ENCODE assay signal across 15 mouse cellular contexts in genomic region chr7:65141907-65142698, GRCm38 (mm10). TPM values are rescaled to one million over a fixed set of nuclear protein-coding genes. Genes with fewer than 3 reads are reported as not detected.
A peak's percentile ranks its signal among the peaks of the same experiment; 100 is the strongest.
DNase-seq lines count a peak whose midpoint lies in the region; ATAC-seq and TF ChIP-seq lines count a peak whose summit lies in the region.
"Had no signal": no experiment of that assay in that cellular context is flagged by ENCODE, and none has a peak within 500 bp of the region (broad histone marks: within the 10 kb centered on the region; RNA-seq: fewer than 3 reads in every experiment).

No protein-coding gene starts in this region.

- no peak overlapping the region for H3K4me3 ChIP-seq in hindbrain, embryonic 15.5 days
- no peak overlapping the region for H3K4me3 ChIP-seq in hindbrain, embryonic 11.5 days (ENCODE audit: low read depth, low read length)
- H3K4me3 ChIP-seq in midbrain, postnatal 0 days (ENCODE audit: low read depth, low read length) = no peak overlapping the region
- H3K4me3 ChIP-seq in midbrain, embryonic 13.5 days (replicated peaks) = no peak overlapping the region
- H3K4me3 ChIP-seq in neural tube, embryonic 15.5 days (replicated peaks) = no peak overlapping the region
- H3K4me3 ChIP-seq: embryonic facial prominence, embryonic 12.5 days; neural tube, embryonic 13.5 days had no signal

- H3K27ac ChIP-seq in hindbrain, embryonic 15.5 days (replicated peaks) = 0 out of 2 replicates have a peak overlapping the region, but pooled peaks have one; percentile 34
- no peak overlapping the region for H3K27ac ChIP-seq in hindbrain, embryonic 11.5 days (ENCODE audit: low read depth, low read length)
- no peak overlapping the region for H3K27ac ChIP-seq in midbrain, postnatal 0 days (ENCODE audit: low read depth, low read length)
- H3K27ac ChIP-seq in midbrain, embryonic 13.5 days = no peak overlapping the region
- H3K27ac ChIP-seq in neural tube, embryonic 15.5 days (replicated peaks) = no peak overlapping the region; the same call in 1 of the 2 replicates
- H3K27ac ChIP-seq: embryonic facial prominence, embryonic 12.5 days; neural tube, embryonic 13.5 days had no signal

- peaks cover 8% of the 10 kb centered on the region for H3K4me1 ChIP-seq in hindbrain, embryonic 15.5 days (replicated peaks)
- no peaks in the 10 kb centered on the region for H3K4me1 ChIP-seq in hindbrain, embryonic 11.5 days (replicated peaks; ENCODE audit: control insufficient read depth, insufficient read depth, low read length)
- H3K4me1 ChIP-seq in midbrain, postnatal 0 days (ENCODE audit: insufficient read depth, low read length) = no peaks in the 10 kb centered on the region
- H3K4me1 ChIP-seq in midbrain, embryonic 13.5 days (replicated peaks) = no peaks in the 10 kb centered on the region; the same call in 1 of the 2 replicates
- peaks cover 13% of the 10 kb centered on the region for H3K4me1 ChIP-seq in neural tube, embryonic 15.5 days
- H3K4me1 ChIP-seq: embryonic facial prominence, embryonic 12.5 days had no signal

- ATAC-seq in hindbrain, embryonic 15.5 days (ENCODE audit: low FRiP score, low read depth) = peak; percentile 71; the same call in 1 of the 2 replicates
- no peak for ATAC-seq in hindbrain, embryonic 11.5 days (ENCODE audit: low FRiP score)
- ATAC-seq in midbrain, postnatal 0 days (ENCODE audit: low FRiP score) = peak; percentile 34; the same call in 1 of the 2 replicates
- ATAC-seq in midbrain, embryonic 13.5 days = no peak
- ATAC-seq in neural tube, embryonic 15.5 days (ENCODE audit: low FRiP score) = peak; percentile 53; the same call in 1 of the 2 replicates

- no peak for TF ChIP-seq CTCF in midbrain, postnatal 0 days (IDR thresholded peaks at IDR 0.05)

- H3K27me3 ChIP-seq in hindbrain, embryonic 15.5 days = no peaks in the 10 kb centered on the region
- no peaks in the 10 kb centered on the region for H3K27me3 ChIP-seq in hindbrain, embryonic 11.5 days (ENCODE audit: control insufficient read depth, insufficient read depth, low read length)
- no peaks in the 10 kb centered on the region for H3K27me3 ChIP-seq in midbrain, postnatal 0 days (ENCODE audit: insufficient read depth, low read length)
- no peaks in the 10 kb centered on the region for H3K27me3 ChIP-seq in midbrain, embryonic 13.5 days
- H3K27me3 ChIP-seq in neural tube, embryonic 15.5 days (replicated peaks) = no peaks in the 10 kb centered on the region
- H3K27me3 ChIP-seq: embryonic facial prominence, embryonic 12.5 days; neural tube, embryonic 13.5 days had no signal

- H3K9me3 ChIP-seq in hindbrain, embryonic 15.5 days = no peaks in the 10 kb centered on the region
- H3K9me3 ChIP-seq in hindbrain, embryonic 11.5 days (ENCODE audit: control insufficient read depth, low read length) = no peaks in the 10 kb centered on the region
- no peaks in the 10 kb centered on the region for H3K9me3 ChIP-seq in midbrain, postnatal 0 days (ENCODE audit: low read length)
- no peaks in the 10 kb centered on the region for H3K9me3 ChIP-seq in midbrain, embryonic 13.5 days
- H3K9me3 ChIP-seq in neural tube, embryonic 15.5 days (replicated peaks) = no peaks in the 10 kb centered on the region
- H3K9me3 ChIP-seq: embryonic facial prominence, embryonic 12.5 days; G1E; neural tube, embryonic 13.5 days had no signal

- DNase-seq in adrenal gland, postnatal 14 days = peak; percentile 72
- DNase-seq in adrenal gland, postnatal 4 days (ENCODE audit: low spot score in 2 of 2) = no peak
- no peak for DNase-seq in hindbrain, embryonic 11.5 days (ENCODE audit: low spot score)
- DNase-seq in midbrain, postnatal 0 days (ENCODE audit: low spot score) = peak; percentile 77
- DNase-seq in lung, postnatal 4 days = no peak
- DNase-seq: cerebellum, adult 2 months; lung, adult 2 months had no signal

- H3K4me2 ChIP-seq in hindbrain, embryonic 15.5 days = no peak overlapping the region
- H3K4me2 ChIP-seq in hindbrain, embryonic 11.5 days (replicated peaks; ENCODE audit: low read depth, low read length) = no peak overlapping the region
- H3K4me2 ChIP-seq in midbrain, postnatal 0 days (ENCODE audit: low read depth, low read length, poor library complexity, severe bottlenecking) = no peak overlapping the region
- H3K4me2 ChIP-seq in midbrain, embryonic 13.5 days (replicated peaks) = no peak overlapping the region
- no peak overlapping the region for H3K4me2 ChIP-seq in neural tube, embryonic 15.5 days
- H3K4me2 ChIP-seq: embryonic facial prominence, embryonic 12.5 days; neural tube, embryonic 13.5 days had no signal

- WGBS in hindbrain, embryonic 15.5 days = 37% methylated on average over 6 of the region's 6 CpGs
- 66% methylated on average over 6 of the region's 6 CpGs for WGBS in hindbrain, embryonic 11.5 days
- WGBS in midbrain, postnatal 0 days = 45% methylated on average over 6 of the region's 6 CpGs
- 59% methylated on average over 6 of the region's 6 CpGs for WGBS in midbrain, embryonic 13.5 days
- 50% methylated on average over 6 of the region's 6 CpGs for WGBS in neural tube, embryonic 15.5 days

- H3K9ac ChIP-seq in hindbrain, embryonic 15.5 days = no peak overlapping the region
- H3K9ac ChIP-seq in hindbrain, embryonic 11.5 days (ENCODE audit: low read depth, low read length) = no peak overlapping the region
- no peak overlapping the region for H3K9ac ChIP-seq in midbrain, postnatal 0 days (replicated peaks; ENCODE audit: low read length, poor library complexity, severe bottlenecking)
- no peak overlapping the region for H3K9ac ChIP-seq in midbrain, embryonic 13.5 days (replicated peaks)
- H3K9ac ChIP-seq in neural tube, embryonic 15.5 days (replicated peaks) = no peak overlapping the region
- H3K9ac ChIP-seq: embryonic facial prominence, embryonic 12.5 days; neural tube, embryonic 13.5 days had no signal

- H3K36me3 ChIP-seq in hindbrain, embryonic 15.5 days = no peaks in the 10 kb centered on the region
- H3K36me3 ChIP-seq in hindbrain, embryonic 11.5 days (ENCODE audit: control insufficient read depth, insufficient read depth, low read length) = no peaks in the 10 kb centered on the region
- H3K36me3 ChIP-seq in midbrain, postnatal 0 days (ENCODE audit: insufficient read depth, low read length) = no peaks in the 10 kb centered on the region
- no peaks in the 10 kb centered on the region for H3K36me3 ChIP-seq in midbrain, embryonic 13.5 days
- H3K36me3 ChIP-seq in neural tube, embryonic 15.5 days = no peaks in the 10 kb centered on the region
- H3K36me3 ChIP-seq: embryonic facial prominence, embryonic 12.5 days; G1E; neural tube, embryonic 13.5 days had no signal

RNA-seq across cellular contexts. Expression of gene Fam189a1, which starts 14.3 kb away (rescaled TPM):
- total RNA-seq in adrenal gland, postnatal 14 days (2021) = 0.41 and 0.86 TPM in 2 replicates
- total RNA-seq in adrenal gland, postnatal 4 days (2021) = 1 to 10 TPM in 1 of 2 experiments, under 1 TPM in 1; 0.84 to 1.2 TPM
- 13.7 and 17.1 TPM in 2 replicates for polyA plus RNA-seq in hindbrain, embryonic 15.5 days (2015; fragmentation: Nextera tagmentation; extraction: Ambion mirVana)
- polyA plus RNA-seq in hindbrain, embryonic 11.5 days (2014; fragmentation: Nextera tagmentation; extraction: Ambion mirVana) = 1.6 and 2.4 TPM in 2 replicates
- 19.7 and 21.3 TPM in 2 replicates for total RNA-seq in midbrain, postnatal 0 days (2014; rRNA removed)
- 10.0 and 12.8 TPM in 2 replicates for polyA plus RNA-seq in midbrain, postnatal 0 days (2015; fragmentation: Nextera tagmentation; extraction: Ambion mirVana)
- 5.9 and 6.4 TPM in 2 replicates for polyA plus RNA-seq in midbrain, embryonic 13.5 days (2015; fragmentation: Nextera tagmentation; extraction: Ambion mirVana)
- 10.4 and 13.4 TPM in 2 replicates for polyA plus RNA-seq in neural tube, embryonic 15.5 days (2015; fragmentation: Nextera tagmentation; extraction: Ambion mirVana)
- total RNA-seq: heart, adult 8-10 months; heart, postnatal 25 days had no signal
- polyA plus RNA-seq: G1E had no signal

Comparison
In these comparisons a context has a peak if more than half of its experiments do, and no peak if none do; other contexts are left out.
1. DNase-seq: peak in adrenal gland, postnatal 14 days (single experiment) and midbrain, postnatal 0 days (single experiment); none in adrenal gland, postnatal 4 days (0 of 2), hindbrain, embryonic 11.5 days (single experiment) and lung, postnatal 4 days (0 of 2).
2. ATAC-seq: peak in hindbrain, embryonic 15.5 days (single experiment), midbrain, postnatal 0 days (single experiment) and neural tube, embryonic 15.5 days (single experiment); none in hindbrain, embryonic 11.5 days (single experiment) and midbrain, embryonic 13.5 days (single experiment).